Mouse (Mus musculus): Measurements from ENCODE around the gene Sall1.

The Sall1 gene

GRCm38 (mm10) chr8:89037536-89038236 is 6.3 kb downstream of the Sall1 start:
- DNase-seq, result no peak

GRCm38 (mm10) chr8:89032412-89032811 is 11.6 kb downstream of the Sall1 start:
- DNase-seq, result no peak

GRCm38 (mm10) chr8:89028156-89028555 is 15.8 kb downstream of the Sall1 start:
- no peak for DNase-seq

GRCm38 (mm10) chr8:89026139-89026520 is 17.8 kb downstream of the Sall1 start:
- DNase-seq, result no peak

GRCm38 (mm10) chr8:89025281-89026138 is 18.5 kb downstream of the Sall1 start:
- no peak for DNase-seq

- DNase-seq, result no peak
These were observed 19.2 kb downstream of the Sall1 start for GRCm38 (mm10) chr8:89024796-89025195.

- DNase-seq, result no peak
These were observed 22.8 kb downstream of the Sall1 start for GRCm38 (mm10) chr8:89021139-89021538.

GRCm38 (mm10) chr8:89017891-89018290 is 26.1 kb downstream of the Sall1 start:
- no peak for DNase-seq

- no peak for DNase-seq
These were observed 27.4 kb downstream of the Sall1 start for GRCm38 (mm10) chr8:89016465-89017070.

- no peak for DNase-seq
These were observed 28.4 kb downstream of the Sall1 start for GRCm38 (mm10) chr8:89015539-89015938.

- no peak for DNase-seq
These were observed 31.0 kb downstream of the Sall1 start for GRCm38 (mm10) chr8:89012853-89013534.

GRCm38 (mm10) chr8:89012024-89012712 is 31.8 kb downstream of the Sall1 start:
- DNase-seq, result no peak

- DNase-seq, result no peak
These were observed 35.2 kb downstream of the Sall1 start for GRCm38 (mm10) chr8:89008784-89009183.

- no peak for DNase-seq
These were observed 36.8 kb downstream of the Sall1 start for GRCm38 (mm10) chr8:89007114-89007513.

GRCm38 (mm10) chr8:89006426-89006825 is 37.5 kb downstream of the Sall1 start:
- no peak for DNase-seq

- DNase-seq, result no peak
These were observed 38.2 kb downstream of the Sall1 start for GRCm38 (mm10) chr8:89005797-89006196.

GRCm38 (mm10) chr8:89004041-89004440 is 39.9 kb downstream of the Sall1 start:
- DNase-seq, result no peak

GRCm38 (mm10) chr8:89003336-89003896 is 40.5 kb downstream of the Sall1 start:
- DNase-seq, result no peak

- no peak for DNase-seq
These were observed 41.8 kb downstream of the Sall1 start for GRCm38 (mm10) chr8:89002128-89002527.

GRCm38 (mm10) chr8:88997276-88997675 is 46.7 kb downstream of the Sall1 start:
- no peak for DNase-seq

- no peak for DNase-seq
These were observed 52.0 kb downstream of the Sall1 start for GRCm38 (mm10) chr8:88991780-88992509.
